Mouse (Mus musculus): ENCODE data around the gene Man1c1. TPM values are rescaled to one million over a fixed set of nuclear protein-coding genes. Genes with fewer than 3 reads are reported as not detected.

Man1c1 gene
- polyA plus RNA-seq, 1 experiment from 2014 or later, result 1.9 TPM

- Histone ChIP-seq H3K9me3 (replicated peaks; ENCODE audit: control insufficient read depth, low read length) (no peaks in the 10 kb centered on the region), H3K4me1 (ENCODE audit: control insufficient read depth, insufficient read depth, low read length) (no peaks in the 10 kb centered on the region), H3K4me3 (ENCODE audit: low read depth, low read length) (no peak overlapping the region), H3K27ac (replicated peaks; ENCODE audit: low read depth, low read length) (no peak overlapping the region), H3K4me2 (ENCODE audit: low read depth, low read length) (no peak overlapping the region), H3K27me3 (ENCODE audit: control insufficient read depth, insufficient read depth, low read length) (no peaks in the 10 kb centered on the region), H3K36me3 (replicated peaks; ENCODE audit: control insufficient read depth, insufficient read depth, low read depth, low read length) (no peaks in the 10 kb centered on the region), H3K9ac (replicated peaks; ENCODE audit: low read length) (no peak overlapping the region)
- WGBS, result 44% methylated on average over 17 of the region's 17 CpGs
- DNase-seq (ENCODE audit: low spot score), result no peak
- no peak for ATAC-seq (replicated peaks; ENCODE audit: insufficient number of reproducible peaks, low FRiP score, low TSS enrichment, low read depth)
These were observed 26.3 kb downstream of the Man1c1 start for GRCm38 (mm10) chr4:134677556-134678508.

GRCm38 (mm10) chr4:134675800-134676199 lies 28.3 kb downstream of the Man1c1 start:
- Histone ChIP-seq H3K9ac (replicated peaks; ENCODE audit: low read length) (no peak overlapping the region), H3K4me1 (ENCODE audit: control insufficient read depth, insufficient read depth, low read length) (peaks cover 5% of the 10 kb centered on the region; the same call in 1 of the 2 replicates), H3K27ac (replicated peaks; ENCODE audit: low read depth, low read length) (no peak overlapping the region), H3K9me3 (replicated peaks; ENCODE audit: control insufficient read depth, low read length) (no peaks in the 10 kb centered on the region), H3K4me2 (ENCODE audit: low read depth, low read length) (no peak overlapping the region), H3K36me3 (replicated peaks; ENCODE audit: control insufficient read depth, insufficient read depth, low read depth, low read length) (no peaks in the 10 kb centered on the region), H3K27me3 (ENCODE audit: control insufficient read depth, insufficient read depth, low read length) (no peaks in the 10 kb centered on the region), H3K4me3 (ENCODE audit: low read depth, low read length) (no peak overlapping the region)
- DNase-seq (ENCODE audit: low spot score) (no peak), ATAC-seq (replicated peaks; ENCODE audit: insufficient number of reproducible peaks, low FRiP score, low TSS enrichment, low read depth) (no peak)
- 34% methylated on average over 8 of the region's 8 CpGs for WGBS

- H3K27me3 ChIP-seq (ENCODE audit: control insufficient read depth, insufficient read depth, low read length), result no peaks in the 10 kb centered on the region
- no peak overlapping the region for H3K27ac ChIP-seq (replicated peaks; ENCODE audit: low read depth, low read length)
- DNase-seq (ENCODE audit: low spot score) (no peak), ATAC-seq (replicated peaks; ENCODE audit: insufficient number of reproducible peaks, low FRiP score, low TSS enrichment, low read depth) (no peak)
- H3K36me3 ChIP-seq (replicated peaks; ENCODE audit: control insufficient read depth, insufficient read depth, low read depth, low read length), result no peaks in the 10 kb centered on the region
- H3K9ac ChIP-seq (replicated peaks; ENCODE audit: low read length), result no peak overlapping the region
- H3K4me3 ChIP-seq (ENCODE audit: low read depth, low read length), result no peak overlapping the region
- 92% methylated on average over 3 of the region's 3 CpGs for WGBS
- H3K9me3 ChIP-seq (replicated peaks; ENCODE audit: control insufficient read depth, low read length), result no peaks in the 10 kb centered on the region
- H3K4me1 ChIP-seq (ENCODE audit: control insufficient read depth, insufficient read depth, low read length), result peaks cover 5% of the 10 kb centered on the region
- no peak overlapping the region for H3K4me2 ChIP-seq (ENCODE audit: low read depth, low read length)
These were observed 29.1 kb downstream of the Man1c1 start for GRCm38 (mm10) chr4:134674970-134675369.

- no peak for ATAC-seq (replicated peaks; ENCODE audit: insufficient number of reproducible peaks, low FRiP score, low TSS enrichment, low read depth)
- 91% methylated on average over 12 of the region's 12 CpGs for WGBS
- H3K4me2 ChIP-seq (ENCODE audit: low read depth, low read length), result no peak overlapping the region
- H3K9ac ChIP-seq (replicated peaks; ENCODE audit: low read length), result no peak overlapping the region
- no peaks in the 10 kb centered on the region for H3K27me3 ChIP-seq (ENCODE audit: control insufficient read depth, insufficient read depth, low read length)
- no peaks in the 10 kb centered on the region for H3K36me3 ChIP-seq (replicated peaks; ENCODE audit: control insufficient read depth, insufficient read depth, low read depth, low read length)
- no peak overlapping the region for H3K4me3 ChIP-seq (ENCODE audit: low read depth, low read length)
- H3K9me3 ChIP-seq (replicated peaks; ENCODE audit: control insufficient read depth, low read length), result no peaks in the 10 kb centered on the region
- H3K27ac ChIP-seq (replicated peaks; ENCODE audit: low read depth, low read length), result no peak overlapping the region
- H3K4me1 ChIP-seq (ENCODE audit: control insufficient read depth, insufficient read depth, low read length), result peaks cover 8% of the 10 kb centered on the region
- no peak for DNase-seq (ENCODE audit: low spot score)
These were observed 30.1 kb downstream of the Man1c1 start for GRCm38 (mm10) chr4:134673882-134674463.

- Histone ChIP-seq H3K4me3 (ENCODE audit: low read depth, low read length) (no peak overlapping the region), H3K36me3 (replicated peaks; ENCODE audit: control insufficient read depth, insufficient read depth, low read depth, low read length) (no peaks in the 10 kb centered on the region), H3K9me3 (replicated peaks; ENCODE audit: control insufficient read depth, low read length) (no peaks in the 10 kb centered on the region), H3K9ac (replicated peaks; ENCODE audit: low read length) (no peak overlapping the region), H3K4me1 (ENCODE audit: control insufficient read depth, insufficient read depth, low read length) (peaks cover 8% of the 10 kb centered on the region), H3K27ac (replicated peaks; ENCODE audit: low read depth, low read length) (no peak overlapping the region), H3K27me3 (ENCODE audit: control insufficient read depth, insufficient read depth, low read length) (no peaks in the 10 kb centered on the region), H3K4me2 (ENCODE audit: low read depth, low read length) (no peak overlapping the region)
- no peak for DNase-seq (ENCODE audit: low spot score)
- ATAC-seq (replicated peaks; ENCODE audit: insufficient number of reproducible peaks, low FRiP score, low TSS enrichment, low read depth), result no peak
- WGBS, result 90% methylated on average over 8 of the region's 8 CpGs
These were observed 30.9 kb downstream of the Man1c1 start for GRCm38 (mm10) chr4:134673151-134673550.

- H3K4me1 ChIP-seq (ENCODE audit: control insufficient read depth, insufficient read depth, low read length), result peaks cover 8% of the 10 kb centered on the region
- DNase-seq (ENCODE audit: low spot score) (no peak), ATAC-seq (replicated peaks; ENCODE audit: insufficient number of reproducible peaks, low FRiP score, low TSS enrichment, low read depth) (no peak)
- no peak overlapping the region for H3K4me2 ChIP-seq (ENCODE audit: low read depth, low read length)
- H3K9me3 ChIP-seq (replicated peaks; ENCODE audit: control insufficient read depth, low read length), result no peaks in the 10 kb centered on the region
- no peak overlapping the region for H3K27ac ChIP-seq (replicated peaks; ENCODE audit: low read depth, low read length)
- H3K27me3 ChIP-seq (ENCODE audit: control insufficient read depth, insufficient read depth, low read length), result no peaks in the 10 kb centered on the region
- no peak overlapping the region for H3K4me3 ChIP-seq (ENCODE audit: low read depth, low read length)
- H3K9ac ChIP-seq (replicated peaks; ENCODE audit: low read length), result no peak overlapping the region
- no peaks in the 10 kb centered on the region for H3K36me3 ChIP-seq (replicated peaks; ENCODE audit: control insufficient read depth, insufficient read depth, low read depth, low read length)
- WGBS, result 81% methylated on average over 8 of the region's 8 CpGs
These were observed 31.8 kb downstream of the Man1c1 start for GRCm38 (mm10) chr4:134672326-134672725.

- Histone ChIP-seq H3K9me3 (replicated peaks; ENCODE audit: control insufficient read depth, low read length) (no peaks in the 10 kb centered on the region), H3K27ac (replicated peaks; ENCODE audit: low read depth, low read length) (no peak overlapping the region), H3K36me3 (replicated peaks; ENCODE audit: control insufficient read depth, insufficient read depth, low read depth, low read length) (no peaks in the 10 kb centered on the region), H3K27me3 (ENCODE audit: control insufficient read depth, insufficient read depth, low read length) (no peaks in the 10 kb centered on the region), H3K4me1 (ENCODE audit: control insufficient read depth, insufficient read depth, low read length) (peaks cover 8% of the 10 kb centered on the region), H3K4me2 (ENCODE audit: low read depth, low read length) (no peak overlapping the region), H3K4me3 (ENCODE audit: low read depth, low read length) (no peak overlapping the region), H3K9ac (replicated peaks; ENCODE audit: low read length) (no peak overlapping the region)
- DNase-seq (ENCODE audit: low spot score) (no peak), ATAC-seq (replicated peaks; ENCODE audit: insufficient number of reproducible peaks, low FRiP score, low TSS enrichment, low read depth) (no peak)
- 81% methylated on average over 16 of the region's 16 CpGs for WGBS
These were observed 32.4 kb downstream of the Man1c1 start for GRCm38 (mm10) chr4:134671660-134672173.

All from embryonic facial prominence, embryonic 11.5 days (tissue).